12 mouse cellular contexts compared by ENCODE assay signal in genomic region chr6:78460191-78460825, GRCm38 (mm10). TPM values are rescaled to one million over a fixed set of nuclear protein-coding genes. Genes with fewer than 3 reads are reported as not detected.
DNase-seq lines count a peak whose midpoint lies in the region; ATAC-seq and TF ChIP-seq lines count a peak whose summit lies in the region.
"Had no signal": no experiment of that assay in that cellular context is flagged by ENCODE, and none has a peak within 500 bp of the region (broad histone marks: within the 10 kb centered on the region; RNA-seq: fewer than 3 reads in every experiment).

No protein-coding gene starts in this region.

- no peak for TF ChIP-seq EP300 in heart, adult 2 months (IDR thresholded peaks at IDR 0.05; ENCODE audit: insufficient read depth, low read depth, low read length)

- H3K27me3 ChIP-seq in hindbrain, embryonic 11.5 days (ENCODE audit: control insufficient read depth, insufficient read depth, low read length): no peaks in the 10 kb centered on the region
- no peaks in the 10 kb centered on the region for H3K27me3 ChIP-seq in hindbrain, embryonic 16.5 days (replicated peaks; ENCODE audit: control insufficient read depth, insufficient read depth, low read length)
- H3K27me3 ChIP-seq in hindbrain, embryonic 12.5 days: no peaks in the 10 kb centered on the region
- H3K27me3 ChIP-seq in heart, adult 2 months (ENCODE audit: control insufficient read depth, insufficient read depth, low read length): no peaks in the 10 kb centered on the region
- no peaks in the 10 kb centered on the region for H3K27me3 ChIP-seq in kidney, embryonic 15.5 days

- no peaks in the 10 kb centered on the region for H3K9me3 ChIP-seq in hindbrain, embryonic 11.5 days (ENCODE audit: control insufficient read depth, low read length)
- H3K9me3 ChIP-seq in hindbrain, embryonic 16.5 days (ENCODE audit: control insufficient read depth, low read length): no peaks in the 10 kb centered on the region
- no peaks in the 10 kb centered on the region for H3K9me3 ChIP-seq in hindbrain, embryonic 12.5 days (replicated peaks)
- H3K9me3 ChIP-seq in kidney, embryonic 15.5 days (replicated peaks): no peaks in the 10 kb centered on the region

- H3K79me2 ChIP-seq in heart, adult 2 months (replicated peaks; ENCODE audit: control insufficient read depth, insufficient read depth, low read length): no peaks in the 10 kb centered on the region

- peak; percentile 2 for DNase-seq in hindbrain, embryonic 11.5 days (ENCODE audit: low spot score)
- peak; percentile 42 to 93 for DNase-seq in left cerebral cortex, postnatal 25 days (ENCODE audit: low spot score in 2 of 2)
- peak; percentile 7 for DNase-seq in right cerebral cortex, postnatal 4 days
- DNase-seq in urinary bladder, postnatal 10 days (ENCODE audit: low spot score): no peak
- DNase-seq in heart, adult 2 months: no peak
- DNase-seq: B cell, adult 2 months had no signal

- ATAC-seq in hindbrain, embryonic 11.5 days (ENCODE audit: low FRiP score): peak; percentile 49; the same call in 1 of the 2 replicates
- no peak; the same call in 1 of the 2 replicates for ATAC-seq in hindbrain, embryonic 16.5 days
- 0 out of 2 replicates have a peak, but pooled peaks have one; percentile 48 for ATAC-seq in hindbrain, embryonic 12.5 days (ENCODE audit: low FRiP score)
- no peak for ATAC-seq in kidney, embryonic 15.5 days (replicated peaks; ENCODE audit: low FRiP score)

- no peak overlapping the region for H3K9ac ChIP-seq in hindbrain, embryonic 11.5 days (ENCODE audit: low read depth, low read length)
- no peak overlapping the region for H3K9ac ChIP-seq in hindbrain, embryonic 16.5 days (ENCODE audit: low read depth, low read length)
- H3K9ac ChIP-seq in hindbrain, embryonic 12.5 days: no peak overlapping the region
- no peak overlapping the region for H3K9ac ChIP-seq in heart, adult 2 months (ENCODE audit: low read depth, low read length)
- H3K9ac ChIP-seq in kidney, embryonic 15.5 days: no peak overlapping the region

- no peak for TF ChIP-seq CTCF in heart, adult 2 months (IDR thresholded peaks at IDR 0.05)

- H3K27ac ChIP-seq in hindbrain, embryonic 11.5 days (ENCODE audit: low read depth, low read length): no peak overlapping the region
- no peak overlapping the region for H3K27ac ChIP-seq in hindbrain, embryonic 16.5 days (ENCODE audit: low read depth, low read length)
- no peak overlapping the region for H3K27ac ChIP-seq in hindbrain, embryonic 12.5 days
- no peak overlapping the region for H3K27ac ChIP-seq in heart, adult 2 months
- no peak overlapping the region for H3K27ac ChIP-seq in kidney, embryonic 15.5 days
- H3K27ac ChIP-seq: macrophage had no signal

- no peaks in the 10 kb centered on the region for H3K4me1 ChIP-seq in hindbrain, embryonic 11.5 days (replicated peaks; ENCODE audit: control insufficient read depth, insufficient read depth, low read length)
- no peaks in the 10 kb centered on the region for H3K4me1 ChIP-seq in hindbrain, embryonic 16.5 days (ENCODE audit: control insufficient read depth, insufficient read depth, low read depth, low read length)
- 0 out of 2 replicates have a peak, but pooled peaks cover 3% of the 10 kb centered on the region for H3K4me1 ChIP-seq in hindbrain, embryonic 12.5 days
- H3K4me1 ChIP-seq in heart, adult 2 months (ENCODE audit: control insufficient read depth, insufficient read depth, low read length): no peaks in the 10 kb centered on the region
- no peaks in the 10 kb centered on the region for H3K4me1 ChIP-seq in kidney, embryonic 15.5 days

- WGBS in hindbrain, embryonic 11.5 days: 50% methylated on average over 3 of the region's 3 CpGs
- WGBS in hindbrain, embryonic 16.5 days: 41% methylated on average over 3 of the region's 3 CpGs
- WGBS in hindbrain, embryonic 12.5 days: 51% methylated on average over 3 of the region's 3 CpGs
- 55% methylated on average over 3 of the region's 3 CpGs for WGBS in heart, adult 2 months
- 55% methylated on average over 3 of the region's 3 CpGs for WGBS in kidney, embryonic 15.5 days

- no peaks in the 10 kb centered on the region for H3K36me3 ChIP-seq in hindbrain, embryonic 11.5 days (ENCODE audit: control insufficient read depth, insufficient read depth, low read length)
- no peaks in the 10 kb centered on the region for H3K36me3 ChIP-seq in hindbrain, embryonic 16.5 days (ENCODE audit: control insufficient read depth, insufficient read depth, low read length)
- no peaks in the 10 kb centered on the region for H3K36me3 ChIP-seq in hindbrain, embryonic 12.5 days
- H3K36me3 ChIP-seq in heart, adult 2 months (ENCODE audit: control insufficient read depth, insufficient read depth, low read length): no peaks in the 10 kb centered on the region
- H3K36me3 ChIP-seq in kidney, embryonic 15.5 days: no peaks in the 10 kb centered on the region

- no peak for TF ChIP-seq POLR2A in heart, adult 2 months (IDR thresholded peaks at IDR 0.05; ENCODE audit: insufficient read depth, low read depth, low read length)

- no peak overlapping the region for H3K4me2 ChIP-seq in hindbrain, embryonic 11.5 days (replicated peaks; ENCODE audit: low read depth, low read length)
- H3K4me2 ChIP-seq in hindbrain, embryonic 16.5 days (ENCODE audit: low read length): no peak overlapping the region
- no peak overlapping the region for H3K4me2 ChIP-seq in hindbrain, embryonic 12.5 days (replicated peaks)
- no peak overlapping the region for H3K4me2 ChIP-seq in kidney, embryonic 15.5 days

- H3K4me3 ChIP-seq in hindbrain, embryonic 11.5 days (ENCODE audit: low read depth, low read length): no peak overlapping the region
- H3K4me3 ChIP-seq in hindbrain, embryonic 16.5 days (ENCODE audit: low read length): no peak overlapping the region
- H3K4me3 ChIP-seq in hindbrain, embryonic 12.5 days: no peak overlapping the region
- H3K4me3 ChIP-seq in heart, adult 2 months: no peak overlapping the region
- H3K4me3 ChIP-seq in kidney, embryonic 15.5 days (replicated peaks): no peak overlapping the region

- intact Hi-C loops in left cerebral cortex, postnatal 25 days (cut with DNase I): loop anchor here (1.0 to 2.0 kb wide), 2 partner anchors 120 to 180 kb away; no protein-coding TSS in a partner anchor
- intact Hi-C loops in heart, adult 2 months (cut with DNase I): no loop called here

RNA-seq across cellular contexts. Expression of gene Reg3g, which starts 8.4 kb away (rescaled TPM):
- polyA plus RNA-seq in hindbrain, embryonic 11.5 days (2014; fragmentation: Nextera tagmentation; extraction: Ambion mirVana): not detected in 2 replicates
- not detected in 2 replicates for polyA plus RNA-seq in hindbrain, embryonic 16.5 days (2015; fragmentation: Nextera tagmentation; extraction: Ambion mirVana)
- not detected in 2 replicates for polyA plus RNA-seq in hindbrain, embryonic 12.5 days (2016; fragmentation: Nextera tagmentation; extraction: Ambion mirVana)
- not detected for total RNA-seq in left cerebral cortex, postnatal 25 days (2021)
- not detected for total RNA-seq in heart, adult 2 months (2021)
- 56.6 TPM in 1 of 2 replicates, not detected in the other for polyA plus RNA-seq in heart, adult 2 months (2012; rRNA removed)
- polyA plus RNA-seq in kidney, embryonic 15.5 days (2015; fragmentation: Nextera tagmentation; extraction: Ambion mirVana): not detected in 2 replicates
- total RNA-seq: left cerebral cortex, postnatal 10 days had no signal
- polyA plus RNA-seq: macrophage had no signal

RNA-seq across cellular contexts. Expression of gene Reg1, which starts 37.8 kb away (rescaled TPM):
- not detected in 2 replicates for polyA plus RNA-seq in hindbrain, embryonic 11.5 days (2014; fragmentation: Nextera tagmentation; extraction: Ambion mirVana)
- polyA plus RNA-seq in hindbrain, embryonic 16.5 days (2015; fragmentation: Nextera tagmentation; extraction: Ambion mirVana): not detected in 2 replicates
- not detected in 2 replicates for polyA plus RNA-seq in hindbrain, embryonic 12.5 days (2016; fragmentation: Nextera tagmentation; extraction: Ambion mirVana)
- not detected for total RNA-seq in left cerebral cortex, postnatal 25 days (2021)
- not detected for total RNA-seq in heart, adult 2 months (2021)
- polyA plus RNA-seq in heart, adult 2 months (2012; rRNA removed): not detected in 2 replicates
- 0.21 TPM in 1 of 2 replicates, not detected in the other for polyA plus RNA-seq in kidney, embryonic 15.5 days (2015; fragmentation: Nextera tagmentation; extraction: Ambion mirVana)
- total RNA-seq: left cerebral cortex, postnatal 10 days had no signal
- polyA plus RNA-seq: heart, postnatal 0 days; macrophage had no signal

Comparison
In these comparisons a context has a peak if more than half of its experiments do, and no peak if none do; other contexts are left out.
1. ATAC-seq: peak in hindbrain, embryonic 11.5 days (single experiment) and hindbrain, embryonic 12.5 days (single experiment); none in hindbrain, embryonic 16.5 days (single experiment) and kidney, embryonic 15.5 days (single experiment).
2. DNase-seq: peak in hindbrain, embryonic 11.5 days (single experiment), left cerebral cortex, postnatal 25 days (2 of 2) and right cerebral cortex, postnatal 4 days (single experiment); none in urinary bladder, postnatal 10 days (single experiment) and heart, adult 2 months (0 of 2).